Mouse (Mus musculus) stomach, adult 2 months (tissue): Measurements from ENCODE around the gene Cyp2j6. TPM values are rescaled to one million over a fixed set of nuclear protein-coding genes. Genes with fewer than 3 reads are reported as not detected.

Experiments
- polyA plus RNA-seq: library from polyadenylated mRNA; depleted of rRNA; stranded (reverse); fragments of >200 nt; gene quantifications from 2 replicates; pipeline ENCODE4 v1.2.3, GENCODE M21; 2012; rRNA removed

Gene Cyp2j6
- polyA plus RNA-seq = 8.4 and 9.1 TPM in 2 replicates

GRCm38 (mm10) chr4:96553133-96553819, at the start of gene Cyp2j6:
Gene Cyp2j6 (minus strand): TSS chr4:96553661.

GRCm38 (mm10) chr4:96590911-96591790, 37.7 kb upstream of the Cyp2j6 start, which contains the start of gene Cyp2j9:
Gene Cyp2j9 (minus strand): TSS chr4:96591578.

GRCm38 (mm10) chr4:96507286-96507685, 46.2 kb downstream of the Cyp2j6 start, which contains the start of gene Cyp2j8:
Gene Cyp2j8 (minus strand): TSS chr4:96507386.

Other genes starting within 250 kb of the Cyp2j6 start
- gene Cyp2j11, start 205.0 kb downstream of the Cyp2j6 start, polyA plus RNA-seq = not detected in 2 replicates
- gene Cyp2j8, start 46.3 kb downstream of the Cyp2j6 start, polyA plus RNA-seq = not detected in 2 replicates
- gene Cyp2j9, start 37.9 kb upstream of the Cyp2j6 start, polyA plus RNA-seq = 0.80 and 2.2 TPM in 2 replicates
- not detected in 2 replicates for gene Cyp2j5, start 110.5 kb upstream of the Cyp2j6 start, polyA plus RNA-seq
- not detected in 2 replicates for gene Gm12695, start 231.5 kb upstream of the Cyp2j6 start, polyA plus RNA-seq